Mouse (Mus musculus) urinary bladder, postnatal 10 days (tissue): ENCODE data around the gene Actr5.
A peak's percentile ranks its signal among the peaks of the same experiment; 100 is the strongest.

Experiments
- DNase-seq: peaks from one replicate; pipeline ENCODE4 v3.0.0; 2022; ENCODE audit warnings: low spot score

Actr5 gene

DNA sequence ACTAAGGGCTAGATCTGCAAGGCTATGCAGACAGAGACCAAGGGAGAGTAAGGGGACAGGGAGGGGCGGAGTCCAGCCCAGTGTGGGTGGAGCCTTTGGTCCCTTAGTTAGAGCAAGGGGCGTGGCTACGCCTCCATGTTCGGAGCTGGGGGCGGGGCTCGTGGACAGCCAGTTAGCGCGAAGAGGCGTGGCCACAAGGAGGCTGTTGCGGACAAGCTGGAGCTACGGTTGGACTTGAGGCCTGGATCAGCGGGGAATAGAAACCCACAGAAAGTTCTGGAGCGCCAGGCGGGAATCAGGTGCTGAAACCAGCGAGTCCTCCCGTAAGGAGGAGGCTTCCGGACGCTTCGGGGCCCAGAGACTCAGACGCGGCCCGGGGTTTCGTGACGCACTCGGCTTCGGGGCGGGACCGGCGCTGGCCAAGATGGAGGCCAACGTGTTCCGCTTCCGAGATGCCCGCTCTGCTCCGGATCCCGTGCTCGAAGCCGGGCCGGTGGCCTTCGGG, at the start of gene Actr5:
TSS of gene Actr5 (plus strand) at position 171 of the 505 bp plus-strand sequence.
- DNase-seq = peak; percentile 58

DNA sequence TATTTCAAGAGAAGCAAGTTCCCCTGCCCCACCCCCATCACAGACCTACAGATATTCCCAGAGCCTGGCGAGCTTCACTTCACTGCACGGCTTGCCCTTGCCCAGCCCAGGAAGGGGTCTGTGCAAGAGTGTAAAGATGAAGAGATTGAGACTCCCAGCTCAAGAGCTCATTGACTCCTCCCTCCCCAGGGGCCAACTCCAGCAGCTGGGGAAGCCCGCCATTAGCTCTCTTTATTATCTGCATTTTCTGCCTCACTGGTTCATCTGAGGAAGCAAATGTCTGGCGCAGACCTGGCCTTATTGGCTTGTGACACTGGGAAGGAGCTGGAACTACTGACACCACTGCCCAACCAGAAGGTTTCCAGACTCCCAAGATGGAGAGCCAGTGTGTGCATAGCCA, 44.7 kb upstream of the Actr5 start:
- no peak for DNase-seq

DNA sequence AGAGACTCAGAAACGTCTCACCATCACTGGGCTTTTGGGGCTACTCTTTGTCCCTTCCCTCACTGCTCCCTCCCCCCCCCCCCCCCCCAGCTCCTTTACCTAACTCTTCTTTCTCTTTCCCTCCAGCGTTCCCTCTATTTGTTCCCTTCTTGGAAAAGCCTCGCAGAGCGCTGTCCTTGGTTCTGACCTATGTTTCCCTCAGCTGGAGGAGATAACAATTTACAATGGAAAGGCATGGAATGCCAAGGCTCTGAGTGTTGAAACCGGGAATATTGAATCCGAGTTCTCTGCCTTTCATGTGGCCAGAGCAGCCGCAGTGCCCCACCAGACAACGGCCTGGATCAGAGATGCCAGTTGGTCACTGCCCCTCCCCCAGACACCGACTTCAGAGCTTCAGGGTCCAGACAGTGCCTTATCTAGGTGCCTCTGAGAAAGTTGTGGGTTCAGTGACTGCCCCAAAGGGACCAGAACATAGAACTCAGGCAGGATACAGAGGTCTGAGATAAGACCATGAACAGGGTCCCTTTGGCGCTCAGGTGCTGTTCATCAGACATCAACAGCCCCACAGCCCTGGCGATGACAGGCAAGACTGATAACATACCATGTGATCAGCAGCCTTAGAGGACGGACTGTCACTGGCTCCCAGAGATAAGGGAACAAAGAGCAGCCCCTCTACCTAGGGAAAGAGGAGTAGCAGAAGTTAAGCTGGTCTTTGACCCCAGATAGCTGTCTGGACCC, 39.9 kb upstream of the Actr5 start:
- DNase-seq = no peak

DNA sequence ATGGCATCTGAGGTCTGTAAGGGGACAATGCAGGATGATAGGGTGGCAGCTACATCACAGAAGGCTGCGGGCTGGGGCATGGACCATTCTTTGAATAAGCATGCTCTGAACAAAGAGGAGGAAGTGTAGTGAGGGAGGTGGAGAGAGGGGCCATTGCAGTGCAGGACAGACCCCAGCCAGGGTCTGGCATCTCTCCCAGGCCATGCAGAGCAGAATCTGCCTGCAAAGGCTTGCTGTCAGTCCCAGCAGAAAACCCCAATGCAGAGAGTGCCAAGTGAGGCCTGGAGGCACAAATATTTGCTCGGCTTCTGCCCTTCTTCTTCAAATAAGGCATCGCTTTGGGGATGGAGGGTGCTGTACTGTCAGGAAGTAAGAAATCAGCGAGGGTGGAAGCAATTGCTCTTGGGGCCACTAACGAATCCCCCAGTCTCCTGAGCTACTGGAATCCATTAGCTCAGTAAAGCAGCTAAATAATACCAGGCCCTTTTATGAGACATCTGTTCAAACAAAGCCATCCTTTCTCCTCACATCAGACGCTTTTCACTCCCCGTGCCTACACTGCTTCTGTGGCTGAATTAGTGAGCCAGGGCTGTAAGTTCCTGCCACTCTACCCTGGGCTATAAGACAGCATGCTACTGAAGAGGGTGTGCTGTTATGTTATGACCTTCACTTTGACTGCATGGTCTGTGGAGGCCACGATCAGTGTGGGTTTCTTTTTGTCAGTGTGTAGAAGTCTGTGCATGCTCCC, 36.0 kb upstream of the Actr5 start:
- DNase-seq = no peak

DNA sequence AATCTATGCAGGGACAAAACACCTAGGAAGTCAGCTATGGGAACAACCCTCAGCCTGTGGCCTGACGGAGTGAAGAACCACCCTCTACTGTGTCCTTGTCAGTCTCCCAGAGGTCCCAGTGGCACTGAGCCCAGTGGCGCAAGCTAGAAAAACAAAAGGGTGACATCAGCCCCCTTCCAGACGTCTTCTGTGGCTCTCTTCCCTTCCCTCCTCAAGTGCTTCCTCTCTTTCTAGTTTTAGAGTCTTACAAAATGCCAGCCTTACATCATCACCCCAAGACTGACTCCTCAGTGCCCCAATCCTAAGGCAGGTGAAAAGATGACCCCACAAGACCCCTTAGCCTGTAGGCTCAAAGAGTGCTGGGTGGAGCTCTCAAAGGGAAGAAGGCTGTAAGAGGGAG, 34.2 kb upstream of the Actr5 start:
- no peak for DNase-seq

DNA sequence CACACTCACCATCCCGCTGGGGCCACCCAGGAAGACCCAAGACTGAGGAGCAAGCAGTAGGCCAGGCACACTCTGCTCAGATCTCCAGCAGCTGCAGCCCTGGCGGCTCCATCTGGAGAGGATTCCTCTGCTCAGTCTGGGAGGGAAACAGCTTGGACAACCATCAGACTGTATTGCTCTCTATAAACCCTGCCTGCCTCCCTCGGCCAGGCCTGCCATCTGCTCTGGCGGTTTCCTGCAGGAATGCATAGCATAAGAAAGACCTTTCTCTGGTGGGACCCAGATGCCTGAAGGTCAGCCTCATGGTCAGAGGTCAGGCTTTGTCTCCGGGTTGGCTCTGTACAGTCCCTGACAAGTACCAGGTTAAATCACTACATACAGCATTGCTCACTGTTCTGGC, 33.4 kb upstream of the Actr5 start:
- no peak for DNase-seq

DNA sequence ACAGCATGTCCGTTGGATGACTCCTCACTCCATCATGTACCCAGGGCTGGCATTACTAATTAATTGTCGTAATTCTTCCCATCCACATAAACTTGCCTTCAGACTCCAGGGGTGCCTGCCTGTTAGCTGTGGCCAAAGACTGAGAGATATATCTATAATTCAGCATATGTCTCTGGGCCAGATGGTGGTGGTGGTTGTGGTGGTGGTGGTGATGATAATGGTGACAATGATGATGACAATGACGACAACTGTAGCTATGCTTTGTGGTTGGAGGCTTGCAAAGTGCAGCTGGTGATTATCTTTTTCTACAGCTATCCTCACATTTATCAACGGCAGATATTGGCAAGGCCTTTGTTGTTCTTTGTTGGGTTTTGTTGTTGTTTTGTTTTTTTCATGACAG, 31.3 kb upstream of the Actr5 start:
- no peak for DNase-seq

DNA sequence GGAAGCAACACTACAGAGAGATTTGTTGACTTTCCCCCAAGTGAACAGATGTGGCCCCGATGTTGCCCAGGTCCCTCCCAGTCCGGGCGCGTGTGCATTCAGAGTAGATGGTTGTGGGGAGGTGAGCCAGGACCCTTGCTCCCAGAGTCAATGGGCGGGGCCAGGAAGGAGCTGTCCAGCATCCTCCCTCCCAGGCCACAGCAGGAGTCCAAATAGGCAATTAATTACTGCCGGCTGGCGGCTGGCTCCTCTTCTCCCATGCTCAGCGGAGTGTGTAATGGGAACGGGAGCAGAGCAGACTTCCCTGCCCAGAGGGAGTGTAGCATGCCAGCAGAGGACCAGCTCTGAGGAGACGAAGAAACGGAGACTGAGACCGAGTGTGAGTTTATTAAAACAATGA, 29.6 kb upstream of the Actr5 start:
- DNase-seq = no peak

DNA sequence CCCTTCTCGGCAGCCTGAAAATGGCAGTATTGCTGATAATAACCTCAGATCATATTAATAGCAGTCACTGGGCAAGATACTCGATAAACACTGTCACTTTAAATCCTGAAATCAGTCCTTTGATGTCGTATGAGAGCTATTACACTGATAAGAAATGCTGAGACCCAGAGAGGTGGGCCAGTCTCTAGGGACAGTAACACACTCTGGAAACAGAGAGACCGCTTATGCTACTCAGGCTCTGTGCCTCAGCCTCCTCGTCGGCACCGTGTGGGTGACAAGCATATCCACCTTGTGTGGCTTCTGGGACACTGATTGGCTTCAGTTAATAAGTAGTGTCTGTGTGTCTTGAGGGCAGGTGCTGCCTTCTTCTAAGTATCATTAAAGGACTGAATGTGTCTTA, 29.1 kb upstream of the Actr5 start:
- no peak for DNase-seq

DNA sequence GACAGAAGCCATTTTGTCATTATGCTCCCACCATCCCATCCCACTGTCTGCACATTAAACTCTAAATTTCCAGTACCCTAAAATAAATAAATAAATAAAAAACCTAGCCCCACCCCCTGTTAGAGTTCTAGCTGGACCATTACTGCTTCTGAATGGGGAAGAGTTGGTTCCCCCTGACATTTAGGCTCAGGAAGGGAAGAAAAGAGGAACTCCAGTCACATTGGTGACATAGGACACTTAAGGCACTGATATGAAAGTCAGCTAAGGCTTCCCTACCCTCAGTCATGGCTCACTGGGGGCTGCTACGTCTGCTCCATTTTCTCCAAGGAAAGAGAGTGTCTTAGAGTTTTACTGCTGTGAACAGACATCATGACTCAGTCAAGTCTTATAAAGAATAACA, 27.9 kb upstream of the Actr5 start:
- no peak for DNase-seq

DNA sequence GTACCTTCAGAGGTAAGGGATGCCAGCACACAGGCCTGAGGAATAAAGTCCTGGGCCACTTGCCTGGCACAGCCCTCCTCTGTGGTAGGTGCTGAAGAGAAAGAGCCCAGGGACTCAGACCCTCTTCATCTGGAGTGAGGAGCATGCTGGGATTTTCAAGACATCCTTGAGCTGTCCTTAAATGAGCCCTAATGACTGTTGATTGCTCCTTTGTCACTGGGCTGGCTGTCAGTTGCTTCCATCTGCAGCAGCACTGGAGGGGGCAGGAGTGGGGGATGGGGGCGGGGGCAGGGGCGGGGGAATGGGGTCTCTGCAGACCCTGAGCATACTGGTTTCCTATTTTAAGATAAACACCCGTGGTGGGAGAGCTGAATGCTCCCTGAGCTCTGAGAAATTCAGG, 24.2 kb upstream of the Actr5 start:
- DNase-seq = no peak

DNA sequence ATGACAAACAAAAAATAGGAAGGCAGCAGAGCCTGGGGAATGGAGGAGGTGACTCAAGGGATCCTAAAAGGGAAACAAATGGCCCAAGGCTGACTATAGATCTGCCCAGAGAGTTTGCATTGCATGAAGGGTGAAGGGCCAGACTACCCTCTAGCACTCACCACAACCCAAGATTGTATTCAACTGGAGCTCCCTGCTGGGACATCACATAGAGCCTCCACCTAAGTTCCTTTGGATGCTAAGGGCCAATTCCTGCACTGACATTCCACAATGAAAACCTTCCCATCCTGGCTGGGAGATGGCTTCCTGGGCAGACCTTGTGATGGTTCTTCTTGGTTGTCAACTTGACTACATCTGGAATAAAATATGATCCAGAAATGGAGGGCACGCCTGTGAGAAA, 23.4 kb upstream of the Actr5 start:
- DNase-seq = no peak

DNA sequence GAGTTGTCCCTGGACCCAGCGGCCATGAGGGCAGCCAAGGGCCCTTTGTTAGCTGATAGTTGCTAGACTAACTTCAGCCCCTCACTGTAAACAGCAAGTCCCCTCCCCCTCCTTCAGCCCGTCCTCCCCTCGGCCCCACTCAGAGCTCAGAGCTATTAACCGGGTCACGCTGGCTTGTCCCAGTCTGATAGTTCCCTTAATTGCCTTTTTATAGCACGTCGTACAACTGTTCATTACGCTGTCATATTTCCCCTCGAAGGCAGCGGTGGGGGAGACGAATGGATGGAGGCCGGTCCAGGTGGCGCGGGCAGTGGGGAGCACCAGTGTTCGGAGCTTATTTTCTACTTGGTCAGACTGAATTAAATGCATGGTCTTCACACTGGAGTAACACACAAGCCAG, 22.0 kb upstream of the Actr5 start:
- no peak for DNase-seq

DNA sequence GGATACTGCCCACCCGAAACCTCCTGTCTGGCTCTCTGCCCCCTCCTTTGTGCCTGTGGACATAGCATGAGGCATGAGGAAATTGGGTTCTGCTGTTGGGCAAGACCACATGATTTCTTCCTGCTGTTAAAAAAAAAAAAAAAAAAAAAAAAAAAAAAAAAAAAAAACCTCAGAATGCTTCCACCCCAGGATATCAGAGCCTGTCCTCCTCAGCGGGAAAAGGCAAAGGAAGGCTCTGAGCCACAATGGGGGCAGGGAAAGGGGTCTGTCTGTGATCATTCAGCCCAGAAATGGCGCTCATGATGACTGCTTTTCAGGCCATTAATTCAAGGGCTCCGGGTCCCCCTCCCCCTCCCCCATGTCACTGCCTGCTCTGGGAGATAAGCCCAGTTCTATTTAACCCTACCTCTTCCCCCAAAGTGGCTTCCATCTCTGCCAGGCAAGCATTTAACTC, 18.1 kb upstream of the Actr5 start:
- DNase-seq = no peak

DNA sequence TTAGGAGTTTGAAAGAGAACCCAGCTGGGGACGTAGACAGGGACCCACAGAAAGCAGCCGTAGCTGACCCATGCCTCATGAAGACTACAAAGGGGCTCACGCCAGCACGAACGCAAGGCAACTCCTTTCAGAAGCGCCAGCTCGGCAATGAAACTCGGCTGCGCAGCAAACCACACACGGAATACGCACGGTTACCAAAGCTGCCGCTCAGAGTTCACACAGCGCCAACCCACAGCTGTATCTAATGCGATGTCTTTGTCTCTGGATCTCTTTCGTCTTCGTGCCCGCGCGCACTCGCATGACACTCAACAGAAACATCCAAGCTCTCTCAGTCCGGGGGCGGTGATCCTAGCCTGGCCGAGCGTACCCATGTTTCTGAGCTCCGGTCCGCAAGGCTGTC, 15.0 kb upstream of the Actr5 start:
- no peak for DNase-seq

DNA sequence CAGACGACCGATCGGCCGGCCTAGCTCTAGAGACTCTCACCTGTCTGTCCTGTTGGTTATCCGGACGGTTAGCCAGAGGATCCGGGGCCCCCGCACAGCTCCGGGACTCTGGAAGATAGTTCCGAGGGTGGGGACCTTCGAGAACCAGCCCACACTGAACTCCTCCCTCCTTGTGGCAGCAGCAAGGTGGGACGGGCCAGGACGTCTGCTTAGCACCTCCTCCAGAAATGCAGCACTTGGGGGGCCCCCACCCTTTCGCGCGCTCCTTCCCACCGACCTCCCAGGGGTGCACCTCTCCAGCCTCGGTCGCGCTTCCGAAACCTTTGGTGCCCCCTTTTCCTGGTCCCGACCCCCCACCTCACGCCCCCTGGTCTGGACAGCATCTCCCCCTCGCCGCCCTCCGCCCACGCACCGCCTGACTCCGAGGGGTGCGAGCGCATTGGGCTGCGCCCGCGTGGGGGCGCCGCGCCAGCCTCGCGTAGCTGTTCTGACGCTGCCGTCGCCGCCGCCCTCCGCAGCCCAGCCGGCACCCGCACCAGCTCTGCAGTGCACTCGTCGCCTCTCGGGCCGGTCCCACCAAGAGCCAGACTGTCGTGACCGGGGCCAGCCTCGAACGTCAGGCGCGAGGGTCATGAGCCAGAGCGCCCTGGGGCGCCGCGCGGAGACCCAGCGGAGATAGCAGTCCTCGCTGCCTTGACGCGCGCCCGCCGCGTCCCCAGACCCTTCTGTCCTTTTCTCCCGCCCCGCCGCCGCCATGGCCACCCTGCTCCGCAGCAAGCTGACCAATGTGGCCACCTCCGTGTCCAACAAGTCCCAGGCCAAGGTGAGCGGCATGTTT, 14.0 kb upstream of the Actr5 start, which contains the start of gene Slc32a1:
TSS of gene Slc32a1 (plus strand) at position 280 of the 838 bp plus-strand sequence.
- no peak for DNase-seq

DNA sequence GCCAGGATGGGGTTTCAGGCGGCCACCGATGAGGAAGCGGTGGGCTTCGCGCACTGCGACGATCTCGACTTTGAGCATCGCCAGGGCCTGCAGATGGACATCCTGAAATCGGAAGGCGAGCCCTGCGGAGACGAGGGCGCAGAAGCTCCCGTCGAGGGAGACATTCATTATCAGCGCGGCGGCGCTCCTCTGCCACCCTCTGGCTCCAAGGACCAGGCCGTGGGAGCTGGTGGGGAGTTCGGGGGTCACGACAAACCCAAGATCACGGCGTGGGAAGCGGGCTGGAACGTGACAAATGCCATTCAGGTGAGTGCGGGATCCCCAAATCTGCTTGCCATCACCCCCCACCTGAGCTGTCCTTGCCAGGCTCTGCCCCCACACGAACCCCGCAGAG, 13.4 kb upstream of the Actr5 start:
- DNase-seq = no peak

DNA sequence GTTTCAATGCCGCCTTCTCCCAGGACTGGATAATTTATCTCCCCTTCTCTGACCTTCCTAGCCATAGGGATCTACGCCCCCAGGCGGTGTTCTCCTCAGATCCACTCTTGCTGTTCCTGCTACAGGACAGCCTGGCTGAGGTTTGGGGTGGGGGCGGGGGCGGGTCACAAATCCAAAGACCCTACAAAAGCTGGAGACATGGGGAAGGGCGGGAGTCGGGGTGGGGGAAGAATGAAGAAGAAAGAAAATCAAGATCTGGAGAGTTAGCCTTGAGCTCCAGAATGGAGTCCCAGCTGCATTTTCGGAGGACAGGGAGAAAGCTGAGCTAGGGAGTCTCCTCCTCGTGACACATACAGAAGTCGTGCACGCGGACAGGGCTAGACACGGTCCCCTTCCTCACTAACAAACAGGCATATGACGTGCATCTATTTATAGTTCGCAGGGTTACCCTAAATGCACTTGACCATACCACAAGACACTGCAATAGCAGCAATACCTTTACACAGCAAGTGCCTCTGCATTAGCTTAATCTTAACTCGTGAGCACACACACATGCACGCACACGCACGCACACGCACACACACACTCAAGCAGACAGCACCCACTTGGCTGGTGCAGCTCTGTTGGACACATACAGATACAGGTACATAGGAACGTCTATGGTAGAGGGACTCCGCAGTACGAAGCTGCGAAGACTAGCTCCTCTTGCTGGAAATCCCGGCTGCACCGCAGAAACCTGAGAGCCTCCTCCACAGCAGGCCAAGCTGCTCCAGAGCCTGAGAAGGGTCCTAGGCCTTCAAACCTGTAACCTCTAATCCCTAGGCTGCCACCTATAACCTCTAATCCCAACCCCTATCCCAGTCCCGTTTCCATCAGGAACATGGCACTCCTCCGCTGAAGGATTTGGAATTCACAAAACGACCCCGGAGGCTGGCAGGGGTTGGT, 12.7 kb upstream of the Actr5 start:
- DNase-seq = no peak

DNA sequence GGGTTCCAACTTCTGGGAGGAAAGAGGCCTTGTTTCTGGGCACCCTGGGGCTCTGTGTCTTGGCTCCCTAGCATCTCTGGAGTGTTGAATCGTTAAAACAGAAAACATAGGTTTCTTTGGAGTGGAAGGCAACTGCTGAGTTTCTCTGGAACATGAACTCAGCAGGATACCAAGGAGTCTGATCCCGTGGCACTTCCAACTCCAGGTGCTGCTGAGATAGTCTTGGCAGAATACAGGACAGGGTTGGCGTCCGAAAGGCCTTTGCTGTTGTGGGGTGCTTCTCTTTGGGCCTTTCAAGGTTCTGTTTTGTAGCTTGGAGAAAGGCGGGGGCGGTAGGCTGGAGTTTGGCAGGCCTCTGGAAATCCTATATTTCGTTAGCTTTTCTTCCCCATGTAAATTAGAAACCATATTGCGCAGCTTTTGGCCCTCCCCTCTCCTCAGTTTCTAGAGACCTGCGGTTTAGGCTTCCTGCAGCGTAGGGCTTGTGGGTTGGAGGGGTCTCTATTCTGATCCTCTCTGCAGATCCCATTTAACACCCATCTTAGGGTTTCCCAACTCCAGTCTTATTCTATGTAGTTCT, 11.9 kb upstream of the Actr5 start:
- DNase-seq = no peak

DNA sequence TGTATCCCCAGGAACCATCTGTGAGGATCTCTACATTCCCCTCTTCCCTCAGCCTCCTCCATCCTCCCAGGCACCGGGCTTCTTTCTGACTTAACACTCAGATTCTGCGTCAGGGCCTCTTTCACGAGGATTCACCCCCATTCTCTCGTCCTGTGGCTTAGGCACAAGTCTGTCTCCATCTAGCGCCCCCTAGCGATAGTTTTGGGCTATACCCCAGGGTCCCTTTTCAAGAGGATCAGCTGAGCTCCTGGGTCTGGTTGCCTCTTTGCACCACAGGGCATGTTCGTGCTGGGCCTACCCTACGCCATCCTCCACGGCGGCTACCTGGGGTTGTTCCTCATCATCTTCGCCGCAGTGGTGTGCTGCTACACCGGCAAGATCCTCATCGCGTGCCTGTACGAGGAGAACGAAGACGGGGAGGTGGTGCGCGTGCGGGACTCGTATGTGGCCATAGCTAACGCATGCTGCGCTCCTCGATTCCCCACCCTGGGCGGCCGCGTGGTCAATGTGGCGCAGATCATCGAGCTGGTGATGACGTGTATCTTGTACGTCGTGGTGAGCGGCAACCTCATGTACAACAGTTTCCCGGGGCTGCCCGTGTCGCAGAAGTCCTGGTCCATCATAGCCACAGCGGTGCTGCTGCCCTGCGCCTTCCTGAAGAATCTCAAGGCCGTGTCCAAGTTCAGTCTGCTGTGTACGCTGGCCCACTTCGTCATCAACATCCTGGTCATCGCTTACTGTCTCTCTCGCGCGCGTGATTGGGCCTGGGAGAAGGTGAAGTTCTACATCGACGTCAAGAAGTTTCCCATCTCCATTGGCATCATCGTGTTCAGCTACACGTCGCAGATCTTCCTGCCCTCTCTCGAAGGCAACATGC, 10.9 kb upstream of the Actr5 start:
- no peak for DNase-seq
